Mouse (Mus musculus) CD4-positive, CD25-positive, alpha-beta regulatory T cell, adult 2 months (primary cell): Measurements from ENCODE around the gene Comp.

Source experiments
- DNase-seq: peaks from one replicate; pipeline ENCODE4 v3.0.0-alpha.2; 2012; ENCODE audit warnings: low read depth, low spot score

Gene Comp

DNA sequence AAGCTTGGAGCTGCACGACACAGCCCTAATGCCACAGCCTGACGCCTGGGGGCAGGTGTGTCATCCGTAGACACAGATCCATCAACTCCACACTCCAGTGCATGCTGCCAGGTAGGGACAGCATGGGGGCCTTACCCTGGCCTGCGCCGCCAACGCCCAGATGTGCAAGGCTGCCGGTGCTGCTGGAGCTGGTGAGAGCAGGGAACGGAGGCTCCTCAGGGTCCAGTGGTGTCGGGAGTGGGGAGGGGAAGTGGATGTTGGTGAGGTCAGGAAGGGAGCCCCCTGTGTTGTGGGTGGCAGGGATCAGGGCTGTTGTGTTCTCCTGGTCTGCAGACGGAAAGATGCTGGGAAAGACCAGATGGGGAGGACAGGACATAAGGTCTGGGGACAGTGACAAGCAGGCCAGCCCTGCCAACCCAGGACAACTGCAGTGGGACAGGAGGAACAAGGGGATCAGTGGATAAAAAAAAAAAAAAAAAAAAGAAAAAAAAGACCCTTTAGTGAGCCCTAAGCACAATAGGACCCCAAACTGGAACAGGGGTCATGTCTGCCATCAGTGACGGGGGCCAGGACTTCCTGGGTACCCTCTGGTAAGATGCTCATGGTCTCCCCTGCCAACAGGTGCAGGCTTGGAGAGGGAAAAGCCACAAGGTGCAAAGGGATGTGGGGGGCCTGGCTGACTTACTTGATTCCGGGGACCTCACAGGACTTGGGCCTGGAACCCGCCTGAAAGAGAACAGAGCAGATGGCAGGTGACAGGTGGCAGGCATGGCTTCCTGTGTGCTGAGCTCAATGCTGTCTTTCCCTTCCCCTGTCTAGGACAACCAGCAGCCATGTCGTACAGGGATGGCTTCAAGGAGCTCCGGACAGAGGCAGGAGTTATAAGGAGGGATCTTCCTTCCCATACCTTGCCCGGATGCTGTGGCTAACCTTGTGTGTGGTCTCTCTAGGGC, 24.5 kb downstream of the Comp start:
- DNase-seq = no peak

DNA sequence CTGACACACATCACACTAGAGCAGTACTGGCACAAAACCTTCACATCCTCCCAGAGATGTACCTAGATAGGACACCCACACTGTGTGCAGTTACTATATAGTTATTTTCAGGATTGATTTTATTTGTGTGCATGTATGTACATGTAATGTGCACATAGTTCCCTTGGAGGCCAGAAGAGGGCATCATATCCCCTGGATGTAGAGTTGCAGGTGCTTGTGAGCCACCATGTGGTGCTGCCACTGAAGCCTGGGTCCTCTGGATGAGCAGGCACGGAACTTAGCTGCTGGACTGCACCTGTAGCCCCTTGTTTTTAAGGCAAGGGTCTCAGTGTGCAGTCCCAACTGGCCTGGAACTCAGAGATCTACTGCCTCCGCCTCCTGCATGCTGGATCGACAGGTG, 30.9 kb downstream of the Comp start:
- DNase-seq = no peak

DNA sequence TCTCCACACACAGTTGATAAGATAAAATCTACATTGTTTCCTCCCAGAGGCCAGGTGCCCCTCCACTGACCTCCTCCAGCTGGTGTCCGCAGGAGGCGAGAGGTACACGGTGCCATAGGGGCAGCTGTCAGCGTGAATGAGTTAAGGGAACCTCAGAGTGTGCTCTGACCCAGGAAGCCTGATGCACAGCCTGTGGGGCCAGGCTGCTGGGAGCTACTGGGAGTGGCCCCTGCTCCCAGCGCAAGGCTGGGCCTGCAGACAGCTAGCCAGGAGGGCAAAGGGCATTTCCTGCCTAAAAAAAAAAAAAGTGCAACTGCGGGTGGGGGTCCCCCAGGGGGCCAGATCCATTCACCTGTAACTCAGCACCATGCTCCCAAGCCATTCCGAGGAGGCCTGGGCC, 31.8 kb downstream of the Comp start:
- no peak for DNase-seq

GRCm38 (mm10) chr8:70406427-70407069, 33.2 kb downstream of the Comp start:
- DNase-seq = no peak

- DNase-seq = no peak
Measured at GRCm38 (mm10) chr8:70408301-70408700, 34.9 kb downstream of the Comp start.

DNA sequence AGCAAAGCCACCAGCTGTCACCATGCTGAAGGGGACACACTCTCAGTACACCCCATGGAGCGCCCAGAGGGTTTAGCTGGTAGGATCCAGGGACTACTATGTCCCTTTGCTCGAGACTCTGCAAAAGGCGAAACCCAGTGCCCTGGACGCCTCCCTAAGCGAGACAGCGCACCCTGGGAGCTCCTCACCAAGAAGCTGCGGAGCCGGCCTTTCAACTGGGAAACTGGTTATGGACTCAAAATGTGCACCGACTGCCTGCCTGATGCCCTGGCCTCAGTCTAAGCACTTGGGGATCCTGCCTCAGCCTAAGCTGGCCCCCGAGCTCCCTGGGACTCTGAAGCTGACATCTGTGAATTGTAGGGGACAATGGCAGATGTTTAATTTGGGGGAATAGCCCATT, 35.7 kb downstream of the Comp start:
- no peak for DNase-seq

DNA sequence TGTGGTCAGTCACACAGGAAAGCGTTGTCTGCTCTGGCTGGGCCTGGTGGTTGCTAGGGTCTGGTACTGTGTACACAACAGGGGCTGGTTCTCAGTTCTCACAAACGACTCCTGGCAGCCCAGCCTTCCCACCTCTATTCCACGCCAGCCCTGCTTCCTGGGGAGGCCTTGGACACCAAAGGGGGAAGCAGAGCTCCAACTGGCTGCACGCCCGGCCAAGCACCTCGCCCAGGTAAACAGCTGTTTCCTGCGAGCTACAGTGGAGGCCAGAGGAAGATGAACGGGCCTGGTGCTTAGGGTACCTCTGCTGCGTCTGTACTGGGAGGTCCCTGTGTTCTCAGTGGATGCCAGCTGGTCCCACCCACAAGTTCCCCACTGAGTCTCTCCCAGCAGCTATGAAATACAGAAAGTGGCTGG, 36.1 kb downstream of the Comp start:
- DNase-seq = no peak

DNA sequence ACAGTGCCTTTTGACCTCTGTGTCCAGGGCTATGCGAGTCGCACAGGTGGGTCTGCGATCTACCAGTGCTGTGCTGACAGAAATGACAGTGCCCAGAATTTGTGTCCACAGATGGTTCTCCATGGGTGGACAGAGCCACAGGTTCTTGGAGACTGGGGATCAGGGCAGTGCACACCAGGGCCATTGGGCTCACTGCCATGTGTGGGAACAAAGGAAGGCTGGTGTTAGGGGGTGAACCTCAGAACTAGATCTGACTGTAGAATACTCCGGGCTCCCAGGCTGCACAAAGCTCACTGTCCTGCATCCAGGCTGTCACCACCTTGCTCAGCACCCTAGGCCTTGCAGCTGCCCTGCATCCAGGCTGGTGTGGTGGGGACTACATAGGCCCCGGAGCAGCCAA, 36.9 kb downstream of the Comp start:
- DNase-seq = no peak

- no peak for DNase-seq
Measured at GRCm38 (mm10) chr8:70414310-70414946, 41.1 kb downstream of the Comp start.

- peak; percentile 54 for DNase-seq
Measured at GRCm38 (mm10) chr8:70415540-70416451, 42.4 kb downstream of the Comp start.

DNA sequence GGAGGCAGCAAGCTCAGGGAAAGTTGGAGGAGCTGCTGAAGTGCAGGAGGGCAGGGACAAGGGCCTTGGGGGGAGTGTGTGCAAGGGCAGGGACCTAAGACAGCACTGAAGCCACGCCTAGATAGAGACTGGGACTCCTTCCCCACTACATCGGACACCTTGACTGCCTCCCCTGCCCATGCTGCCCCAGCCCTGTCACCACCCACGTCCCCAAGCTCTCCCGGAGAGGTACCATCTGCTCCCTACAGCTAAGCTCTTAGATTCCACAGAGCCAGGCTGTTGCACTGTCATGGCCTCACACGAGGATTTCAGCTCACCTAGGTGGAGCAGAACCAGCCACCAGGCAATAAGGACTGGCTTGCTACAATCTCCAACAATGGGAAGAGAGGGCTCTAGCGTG, 43.6 kb downstream of the Comp start:
- no peak for DNase-seq

DNA sequence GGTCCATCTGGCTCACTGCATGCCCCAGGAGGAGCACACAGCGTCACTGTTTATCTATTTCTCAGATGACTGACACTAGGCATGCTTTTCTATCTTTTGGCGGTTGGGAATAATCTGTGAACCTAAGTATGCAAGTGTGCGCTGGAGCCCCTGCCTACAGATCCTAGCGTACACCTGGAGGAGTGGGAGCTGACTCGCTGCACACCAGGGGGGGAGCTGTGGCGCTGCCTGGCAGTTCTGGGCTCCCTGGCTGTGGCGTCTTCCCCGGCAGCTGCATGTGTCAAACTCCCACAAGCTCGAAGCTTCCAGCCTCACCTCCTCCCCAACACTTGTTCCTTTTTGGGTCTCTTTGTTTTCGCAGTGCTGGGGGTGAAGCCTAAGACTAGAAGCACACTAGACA, 44.6 kb downstream of the Comp start:
- no peak for DNase-seq

- no peak for DNase-seq
Measured at GRCm38 (mm10) chr8:70418954-70419353, 45.6 kb downstream of the Comp start.

- no peak for DNase-seq
Measured at GRCm38 (mm10) chr8:70419879-70420643, 46.7 kb downstream of the Comp start.

DNA sequence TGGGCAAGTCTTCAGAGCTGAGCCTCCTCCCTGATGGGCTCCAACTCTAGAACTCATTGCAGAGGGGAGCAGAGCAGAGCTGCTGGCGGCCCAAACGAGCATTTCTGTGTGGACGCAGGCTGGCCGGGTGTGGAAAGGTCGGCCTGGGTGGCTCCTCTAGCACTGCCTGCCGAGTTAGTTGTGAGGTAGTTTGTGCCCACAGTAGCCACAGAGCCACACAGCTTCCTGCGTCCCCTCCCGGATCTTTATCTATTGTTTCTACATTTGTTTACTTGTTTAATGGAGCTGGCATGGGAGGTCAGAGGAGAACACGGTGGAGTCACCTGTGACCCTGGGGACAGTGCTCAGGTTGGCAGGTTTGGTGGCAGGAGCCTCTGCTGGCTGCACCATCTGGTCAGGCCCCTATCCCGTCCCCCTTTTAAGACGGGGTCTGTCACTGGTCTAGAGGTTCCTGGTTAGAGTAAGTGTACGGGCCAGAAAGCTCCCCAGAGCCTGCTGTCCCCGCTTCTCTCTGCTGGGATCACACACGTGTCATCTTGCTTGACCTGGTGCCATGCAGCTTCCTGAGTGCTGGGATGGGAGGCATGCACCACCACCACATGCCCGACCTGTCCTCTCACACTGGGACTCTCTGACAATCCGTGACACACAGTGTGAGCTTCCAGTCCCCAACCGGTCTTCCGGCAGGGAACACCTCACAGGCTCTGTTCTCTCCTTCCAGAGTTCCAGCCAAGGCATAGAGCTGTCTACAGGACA, 48.2 kb downstream of the Comp start:
- no peak for DNase-seq

DNA sequence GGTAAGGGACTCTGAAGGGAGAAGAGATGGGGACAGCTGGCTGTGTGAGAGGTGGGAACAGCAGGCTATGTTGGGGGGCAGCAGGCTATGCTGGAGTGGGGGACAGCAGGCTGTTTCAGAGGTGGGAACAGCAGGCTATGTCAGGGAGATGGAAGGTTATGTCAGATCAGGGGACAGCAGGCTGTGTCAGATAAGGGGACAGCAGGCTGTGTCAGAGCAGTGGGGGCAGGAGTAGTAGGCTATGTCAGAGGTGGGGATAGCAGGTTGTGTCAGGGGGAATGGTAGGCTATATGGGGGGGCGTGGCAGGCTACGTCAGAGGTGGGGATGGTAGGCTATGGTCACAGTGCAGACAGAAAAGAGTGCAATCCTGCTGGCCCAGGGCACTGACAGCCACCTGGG, 49.4 kb downstream of the Comp start:
- no peak for DNase-seq

DNA sequence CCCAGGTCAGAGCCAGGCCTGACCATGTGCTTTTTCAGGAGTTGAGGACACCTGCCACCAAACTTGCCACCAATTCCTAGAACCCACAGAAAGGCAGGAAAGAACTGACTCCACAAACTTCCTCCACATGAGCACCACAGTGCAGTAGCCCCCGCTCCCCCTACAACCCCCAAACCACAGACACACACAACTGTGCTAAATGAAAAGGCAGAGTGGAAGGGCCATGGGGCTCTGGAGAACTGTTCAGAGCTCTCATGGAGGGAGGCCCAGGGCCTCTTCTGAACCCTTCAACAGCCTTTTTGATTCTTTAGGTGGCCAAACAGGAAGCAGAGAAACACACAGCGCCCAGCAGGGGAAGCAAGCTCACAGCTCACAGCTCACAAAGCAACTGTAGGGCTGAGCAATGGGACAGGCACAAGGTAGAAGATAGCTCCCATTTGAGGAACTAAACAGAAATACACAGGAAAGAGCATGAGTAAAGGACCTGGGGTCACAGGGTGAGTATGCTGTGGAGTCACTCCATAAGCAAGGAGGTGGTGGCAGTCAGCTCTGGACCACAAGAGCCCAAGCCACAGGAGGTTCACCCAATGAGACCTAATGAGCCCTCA, 53.0 kb downstream of the Comp start:
- peak; percentile 23 for DNase-seq

- no peak for DNase-seq
Measured at GRCm38 (mm10) chr8:70431213-70431612, 57.9 kb downstream of the Comp start.
